Mouse (Mus musculus) spleen, embryonic (tissue): ENCODE data around the gene Grm7.

Experiments
- CTCF ChIA-PET: fragments of 350-600 bp; sonication (Branson Sonifier 250); formaldehyde crosslinking; loops from one replicate; lab custom pipeline; 2022; lab: Charles Lee

Grm7 gene

DNA sequence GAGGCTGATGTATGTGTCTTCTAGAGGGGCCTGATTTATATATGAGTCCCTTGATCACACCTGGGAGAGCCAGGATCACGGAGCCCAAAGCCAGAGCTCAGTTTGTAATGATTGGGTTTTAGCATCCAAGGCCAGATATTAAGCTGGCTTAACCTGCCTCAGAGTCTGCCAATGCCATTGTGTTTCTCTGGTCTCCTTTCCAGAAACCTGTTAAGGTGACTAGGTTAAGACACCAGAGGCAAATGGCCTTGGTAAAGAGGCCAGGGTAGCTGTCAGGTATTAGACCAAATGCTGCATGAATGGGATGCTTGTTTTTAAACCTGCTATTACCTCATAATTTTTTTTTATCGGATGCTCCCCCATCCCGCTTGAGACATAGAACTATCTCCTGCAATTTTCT is 722.7 kb downstream of the Grm7 start:
- CTCF ChIA-PET, result no interaction called here

DNA sequence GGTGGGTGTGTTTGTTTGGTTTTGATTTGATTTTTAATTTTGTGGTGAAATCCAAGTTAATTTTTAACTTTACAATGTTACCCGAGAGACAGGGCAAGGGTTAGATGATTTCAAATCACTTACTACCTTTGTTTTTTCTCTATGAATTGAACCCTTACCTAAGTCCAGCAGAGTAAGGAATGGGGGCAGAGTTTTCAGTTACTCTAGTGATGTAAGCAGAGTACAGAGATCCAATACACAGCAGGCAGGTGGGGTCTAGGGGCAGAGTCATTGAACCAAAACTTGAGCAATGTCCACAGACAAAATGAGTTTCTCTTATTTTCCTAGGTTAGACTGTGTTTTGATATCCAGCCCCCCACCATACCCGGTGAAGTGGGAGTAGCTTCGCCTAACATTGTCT is 723.2 kb downstream of the Grm7 start:
- CTCF ChIA-PET, result no interaction called here

DNA sequence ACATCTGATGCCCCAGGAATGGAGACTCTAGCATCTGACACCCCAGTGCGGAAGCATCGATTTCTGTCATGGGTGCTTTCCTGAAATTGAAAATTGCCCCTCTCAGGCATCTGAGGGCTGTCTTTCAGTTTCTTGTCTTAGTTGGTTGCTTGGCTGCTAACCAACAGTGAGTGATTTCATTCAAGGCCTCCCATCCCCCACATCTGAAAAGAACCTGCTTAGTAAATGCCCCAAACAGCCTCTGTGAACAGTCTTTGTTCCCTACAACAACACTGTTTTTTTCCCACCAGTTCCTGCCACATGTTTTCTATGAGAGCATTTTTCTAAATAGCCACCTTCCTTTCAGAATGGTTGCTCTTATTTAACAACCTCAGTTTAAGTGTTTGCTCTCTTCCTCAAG is 723.6 kb downstream of the Grm7 start:
- CTCF ChIA-PET, result no interaction called here

DNA sequence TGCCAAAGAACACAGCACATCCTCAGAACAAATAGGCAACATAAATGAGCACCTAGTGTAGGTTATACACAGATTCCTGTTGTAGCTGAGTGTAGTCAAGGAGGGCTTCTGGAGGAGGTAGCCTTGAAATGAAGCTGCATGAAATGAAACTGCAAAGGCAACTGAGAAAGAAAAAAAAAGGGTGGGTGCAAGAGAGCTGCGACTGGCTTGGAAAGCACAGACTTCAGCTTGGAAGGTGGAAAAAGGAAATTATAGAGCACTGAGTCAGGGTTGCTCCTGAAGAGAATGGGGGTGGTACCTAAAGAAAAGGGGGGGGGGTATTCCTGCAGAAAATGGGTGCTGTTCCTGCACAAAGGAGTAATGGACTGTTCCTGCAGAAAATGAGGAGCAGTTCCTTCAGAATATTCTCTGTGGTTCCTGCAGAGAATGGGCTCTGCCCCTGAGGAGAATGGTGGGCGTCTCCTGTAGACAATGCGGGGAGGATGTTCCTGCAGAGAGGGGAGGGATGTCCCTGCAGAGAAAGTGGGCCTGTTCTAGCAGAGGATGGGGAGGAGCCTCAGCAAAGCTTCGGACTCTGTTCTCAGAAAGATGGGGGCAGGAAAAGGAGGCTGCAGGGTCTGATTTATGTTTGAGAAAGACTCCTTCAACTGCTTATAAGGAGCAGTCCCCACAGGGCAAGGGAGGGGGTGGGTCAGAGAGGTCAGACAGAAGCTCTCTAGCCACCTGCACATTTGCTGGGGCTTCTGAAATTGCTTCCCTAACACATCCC is 726.4 kb downstream of the Grm7 start:
- CTCF ChIA-PET, result no interaction called here

DNA sequence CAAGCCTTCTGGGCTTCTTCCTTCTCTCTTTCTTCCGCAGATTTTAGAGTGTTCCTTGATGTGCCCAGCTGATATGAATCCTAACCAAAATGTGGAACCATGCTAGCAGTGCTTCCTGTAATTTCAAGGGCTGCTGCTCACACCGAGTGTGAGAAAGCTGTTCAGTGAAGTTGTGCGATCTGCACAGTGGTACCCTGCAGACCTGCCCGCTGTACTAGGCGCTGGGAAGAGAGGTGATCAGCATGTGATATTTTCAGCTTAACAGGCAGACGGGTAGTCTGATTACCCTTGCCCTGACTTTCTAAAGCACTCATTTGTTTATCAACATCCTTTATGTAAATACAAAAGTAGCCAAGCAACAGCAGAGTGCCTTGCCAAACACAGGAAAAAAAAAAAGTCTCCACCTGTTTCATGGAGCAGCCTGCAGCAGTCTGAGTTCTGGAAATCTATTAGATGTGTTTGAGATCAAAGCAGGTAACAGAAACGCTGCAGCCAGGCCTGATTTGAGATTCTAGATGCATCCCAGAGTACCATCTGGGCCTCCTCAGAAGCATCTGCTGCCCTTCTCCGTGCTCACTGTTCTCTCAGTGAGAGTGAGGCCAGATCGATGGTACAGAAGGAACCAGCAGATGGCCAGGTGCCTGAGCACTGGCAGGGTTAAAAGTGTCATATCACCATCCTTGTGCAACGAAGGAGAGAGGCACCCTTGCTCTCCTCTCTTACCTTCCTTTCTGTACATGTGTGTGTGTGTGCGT is 727.4 kb downstream of the Grm7 start:
- CTCF ChIA-PET, result no interaction called here

DNA sequence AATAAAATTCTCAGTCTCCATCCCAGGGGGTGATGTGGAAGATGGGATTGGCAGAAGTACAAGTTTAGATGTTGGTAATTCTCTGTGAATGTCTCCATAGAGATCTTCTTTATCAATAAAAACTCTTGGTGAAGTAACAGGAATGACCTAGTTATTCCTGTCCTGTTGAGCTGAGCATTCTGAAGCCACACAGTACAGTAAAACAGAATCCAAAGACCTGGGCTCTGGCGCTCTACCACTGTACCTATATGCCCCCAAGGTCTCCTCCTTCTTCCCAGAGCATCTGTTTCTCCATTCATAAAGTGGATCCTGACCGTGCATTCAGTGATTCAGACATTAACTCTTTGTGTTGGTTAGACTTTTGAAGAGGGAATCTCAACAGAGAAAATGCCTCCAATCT is 735.3 kb downstream of the Grm7 start:
- CTCF ChIA-PET, result no interaction called here

DNA sequence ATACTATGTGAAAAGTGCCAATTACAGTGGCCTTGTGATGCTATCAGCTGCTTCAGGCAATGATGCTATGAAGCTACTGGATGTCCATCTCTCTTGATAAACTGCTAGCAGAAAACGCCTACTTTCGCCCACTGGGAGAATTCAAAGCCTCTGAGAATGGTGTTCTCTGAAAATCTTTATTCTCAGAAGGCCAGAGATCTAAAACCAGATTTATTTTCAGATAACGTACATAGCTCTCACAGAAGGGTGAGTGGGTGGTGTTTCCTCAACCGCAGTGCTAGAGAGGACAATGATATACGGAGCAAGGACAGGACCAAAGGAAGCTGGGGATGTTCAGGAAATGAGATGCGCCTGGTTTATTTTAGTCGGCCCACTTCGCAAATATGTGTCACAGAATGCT is 763.4 kb downstream of the Grm7 start:
- CTCF ChIA-PET, result no interaction called here

DNA sequence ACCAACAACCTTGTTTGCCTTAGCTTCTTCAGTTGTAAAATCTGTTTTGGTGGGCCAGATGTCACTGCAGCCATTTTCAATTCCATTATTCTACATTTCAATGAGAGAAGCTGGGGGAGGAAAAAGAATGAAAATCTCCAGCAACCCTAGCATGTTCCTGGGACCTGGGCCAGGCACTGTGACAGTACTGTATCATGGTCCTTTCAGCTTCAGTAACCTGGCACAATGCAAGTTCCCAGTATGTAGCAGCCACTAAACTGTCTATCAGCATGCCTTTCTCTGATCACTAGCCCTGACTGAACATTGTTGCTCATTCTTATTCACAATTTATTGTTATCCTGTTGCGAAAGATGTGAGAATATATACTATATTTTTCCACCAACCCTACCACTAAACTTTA is 779.4 kb downstream of the Grm7 start:
- CTCF ChIA-PET, result no interaction called here

DNA sequence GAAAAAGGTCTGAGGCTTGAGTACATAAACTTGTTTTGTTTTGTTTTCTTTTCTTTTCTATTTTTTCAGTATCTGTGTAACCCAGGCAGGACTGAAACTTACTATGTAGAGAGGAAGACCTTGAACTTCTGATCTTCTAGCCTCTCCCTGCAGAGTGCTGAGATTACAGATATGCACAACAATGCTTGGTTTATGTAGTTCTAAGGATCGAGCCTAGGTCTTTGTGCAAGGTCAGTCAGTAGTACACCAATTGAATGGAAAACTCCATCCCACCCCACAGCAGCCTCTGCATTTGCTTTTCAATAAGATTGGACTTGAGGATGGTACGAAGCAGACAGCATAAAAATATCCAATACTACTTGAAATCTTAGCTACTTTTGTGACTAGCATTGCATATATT is 800.8 kb downstream of the Grm7 start:
- CTCF ChIA-PET, result no interaction called here

DNA sequence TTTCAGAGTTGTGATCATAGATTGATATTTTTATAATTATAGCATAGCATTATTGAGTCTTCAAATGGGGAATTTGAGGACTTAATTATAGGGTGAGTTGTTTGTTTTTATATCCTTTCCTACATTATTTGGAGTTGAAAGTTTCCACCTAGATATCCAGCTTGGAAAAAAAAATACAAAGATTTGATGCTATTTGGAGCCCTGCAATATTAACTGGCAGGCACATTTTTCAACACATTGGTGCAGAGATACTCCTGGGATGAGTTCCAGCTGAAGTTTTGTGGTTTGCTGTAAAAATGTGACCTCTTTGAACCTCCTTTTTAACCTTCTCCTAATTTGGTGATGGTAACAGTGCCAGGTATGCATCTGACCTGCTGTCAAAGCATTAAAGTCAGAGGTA is 802.5 kb downstream of the Grm7 start:
- CTCF ChIA-PET, result interaction anchor here (1.1 kb wide), 1 partner anchor 86 kb away, joined by 4 read pairs; no protein-coding TSS in a partner anchor

DNA sequence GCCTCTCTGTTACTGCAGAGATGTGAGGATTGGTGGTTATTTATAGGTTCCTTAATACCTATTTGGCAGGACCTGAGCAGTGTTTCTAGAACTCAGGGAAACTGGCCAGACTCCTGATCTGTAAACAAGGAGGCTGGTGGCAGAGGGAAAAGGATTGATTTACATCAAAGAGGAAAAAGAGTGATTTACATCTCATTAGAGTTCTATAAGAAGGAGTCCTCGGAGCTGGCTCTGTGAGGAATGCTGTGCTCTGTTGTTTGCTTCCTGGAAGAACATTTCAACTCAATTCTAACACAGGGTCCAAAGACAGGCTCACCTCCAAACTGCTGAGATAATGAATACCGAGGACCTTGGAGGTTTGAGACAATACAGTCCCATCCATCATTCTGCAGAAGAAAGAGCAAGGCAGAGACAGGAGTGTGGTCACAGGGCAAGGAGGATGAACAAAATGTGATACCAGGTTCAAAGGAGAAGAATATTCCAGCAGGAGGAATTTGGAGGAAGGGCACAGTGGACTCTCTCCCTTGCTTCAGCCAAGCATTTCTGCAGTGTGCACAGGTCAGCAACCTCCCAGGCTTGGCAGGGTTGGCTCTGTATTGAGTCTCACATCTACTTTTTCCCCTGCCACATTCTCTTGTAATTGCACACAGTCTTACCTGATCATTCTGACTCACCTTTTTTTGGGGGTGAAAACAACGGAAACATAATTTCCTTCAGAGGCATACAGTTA is 803.8 kb downstream of the Grm7 start:
- CTCF ChIA-PET, result no interaction called here

DNA sequence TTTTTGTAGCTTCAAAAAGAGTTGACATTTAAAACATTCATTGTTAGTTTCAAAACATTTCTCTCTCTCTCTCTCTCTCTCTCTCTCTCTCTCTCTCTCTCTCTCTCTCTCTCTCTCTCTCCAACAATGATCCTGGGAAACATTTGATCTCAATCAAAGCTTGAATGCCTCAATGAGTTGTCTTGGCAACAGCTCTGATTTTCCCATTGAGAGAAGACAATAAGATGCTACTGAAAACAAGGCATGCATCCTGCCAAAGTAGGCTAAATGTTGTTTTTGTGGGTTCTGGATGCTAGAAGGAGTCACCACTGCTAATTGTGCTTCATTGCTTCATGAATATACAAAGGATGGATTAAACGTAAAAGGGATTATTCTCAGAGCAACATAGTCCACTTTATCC is 836.5 kb downstream of the Grm7 start:
- CTCF ChIA-PET, result no interaction called here

DNA sequence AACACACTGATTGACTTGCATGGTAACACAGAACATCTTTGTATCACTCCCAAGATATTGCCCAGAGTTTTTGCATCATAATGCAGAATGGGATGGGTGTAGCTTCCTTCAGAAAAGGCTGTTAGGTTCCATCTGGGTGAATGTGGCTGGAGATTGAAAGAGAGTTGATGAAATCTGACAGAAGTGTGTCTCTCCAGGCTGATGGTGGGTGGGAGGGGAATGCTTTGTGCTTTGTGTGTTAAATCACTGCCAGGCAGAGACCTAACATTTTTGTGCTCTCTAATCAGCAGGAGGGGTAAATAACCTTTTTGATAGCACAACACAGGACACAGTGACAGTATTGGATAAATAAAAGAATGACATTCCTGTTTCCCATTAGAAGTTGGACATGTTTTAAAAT is 840.7 kb downstream of the Grm7 start:
- CTCF ChIA-PET, result no interaction called here

DNA sequence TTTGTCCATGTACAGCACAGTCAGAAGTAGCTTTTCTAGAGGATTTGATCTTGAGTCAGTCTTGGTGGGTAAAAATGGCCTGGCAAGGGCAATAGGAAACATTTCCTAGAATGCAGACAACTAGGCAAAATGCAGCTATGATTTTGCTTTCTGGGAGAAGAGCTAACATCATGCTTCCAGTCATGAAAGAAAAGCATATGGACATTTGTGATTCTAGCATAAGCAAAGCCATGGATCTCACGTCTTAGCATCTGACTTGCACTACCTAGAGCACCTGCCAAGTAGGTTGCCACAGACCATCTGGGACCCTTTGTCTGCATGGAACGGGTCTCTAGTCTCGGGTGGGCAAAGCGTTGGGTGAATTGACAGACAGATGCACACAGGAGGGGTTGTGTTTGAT is 842.2 kb downstream of the Grm7 start:
- CTCF ChIA-PET, result no interaction called here

DNA sequence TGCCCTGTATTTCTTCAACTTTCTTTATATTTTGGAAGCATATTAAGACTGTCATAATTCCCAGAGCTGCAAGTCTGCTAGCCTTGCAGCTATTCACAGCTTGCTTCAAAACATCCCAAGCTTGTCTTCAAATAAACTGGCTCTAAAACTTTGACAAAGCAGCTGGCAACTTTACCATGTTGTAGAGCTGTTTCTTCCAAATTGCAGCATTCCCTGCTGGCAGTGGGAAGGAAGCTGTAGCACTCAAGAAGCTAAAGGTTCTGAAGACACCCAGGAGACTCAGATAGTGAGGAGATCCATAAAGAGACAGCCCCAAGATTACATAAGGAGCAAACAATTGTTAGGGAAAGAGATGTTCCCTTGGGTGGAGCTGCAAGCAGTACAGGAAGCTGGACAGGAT is 846.8 kb downstream of the Grm7 start:
- CTCF ChIA-PET, result no interaction called here

DNA sequence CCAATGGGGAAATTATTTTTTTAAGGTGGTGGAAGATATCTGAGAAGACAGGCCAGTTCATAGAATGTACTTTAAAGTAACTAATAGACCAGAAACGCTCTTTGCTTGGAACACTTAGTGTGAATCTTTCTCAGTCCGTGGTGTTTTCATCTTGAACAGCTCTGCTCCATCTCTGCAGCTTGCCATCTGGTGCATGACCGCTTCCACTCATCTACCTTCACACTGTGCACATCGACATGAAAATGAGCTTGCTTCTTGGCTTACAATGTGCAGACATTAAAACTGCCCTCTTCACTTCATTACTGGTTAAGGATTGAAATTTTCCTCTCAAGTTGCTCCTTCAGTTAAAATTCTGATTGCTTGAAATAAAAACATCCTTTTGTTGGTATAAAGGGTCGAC is 854.2 kb downstream of the Grm7 start:
- CTCF ChIA-PET, result no interaction called here

DNA sequence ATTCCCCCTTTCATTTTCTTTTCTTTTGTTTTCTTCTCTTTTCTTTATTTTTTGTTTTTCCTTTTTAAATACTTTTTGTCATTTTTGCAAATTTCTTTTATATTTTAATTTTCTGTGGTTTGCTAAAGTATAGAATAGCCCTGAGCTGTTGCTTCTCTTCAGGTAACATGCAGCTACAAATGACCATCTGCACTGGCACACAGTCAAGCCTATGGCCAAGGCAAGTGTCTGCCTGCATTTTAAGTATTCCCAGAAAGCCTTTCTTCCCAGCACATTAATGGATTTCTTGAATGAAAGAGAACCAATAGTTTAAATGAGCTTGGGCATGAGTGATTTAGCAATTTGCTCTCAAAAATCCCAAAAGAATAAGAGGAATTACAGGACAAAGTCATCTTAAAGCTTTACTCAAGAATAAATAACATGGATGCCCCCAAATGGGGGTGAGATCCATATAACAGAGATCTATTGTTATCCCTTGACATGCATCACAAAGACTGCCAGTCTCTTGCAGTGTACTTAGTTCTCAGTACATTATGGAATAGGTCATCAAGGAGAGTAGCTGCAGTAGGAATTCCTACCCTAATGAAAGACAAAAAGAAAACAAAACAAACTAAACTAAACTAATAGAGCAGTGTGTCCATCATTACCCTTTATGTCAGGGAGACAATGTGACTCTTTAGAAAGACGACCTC is 865.5 kb downstream of the Grm7 start:
- CTCF ChIA-PET, result no interaction called here

DNA sequence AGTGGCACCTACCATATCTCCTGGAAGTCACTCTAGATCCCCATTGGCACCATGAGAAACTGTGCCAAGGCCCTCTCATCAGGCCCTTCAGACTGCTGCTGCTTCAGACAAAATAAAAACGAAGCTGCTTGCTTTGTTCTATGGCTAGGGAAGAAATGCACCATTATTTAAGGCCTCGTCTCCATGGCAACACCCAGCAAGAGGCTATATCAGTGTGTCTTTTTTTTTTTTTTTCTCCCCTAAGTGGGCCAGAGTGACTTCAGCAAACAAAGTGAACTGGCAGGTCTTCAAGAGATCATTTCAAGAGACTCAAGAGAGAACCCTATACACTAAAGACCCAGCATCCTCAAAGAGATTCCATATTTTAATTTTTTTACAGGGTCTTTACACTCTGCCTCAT is 867.0 kb downstream of the Grm7 start:
- CTCF ChIA-PET, result no interaction called here

DNA sequence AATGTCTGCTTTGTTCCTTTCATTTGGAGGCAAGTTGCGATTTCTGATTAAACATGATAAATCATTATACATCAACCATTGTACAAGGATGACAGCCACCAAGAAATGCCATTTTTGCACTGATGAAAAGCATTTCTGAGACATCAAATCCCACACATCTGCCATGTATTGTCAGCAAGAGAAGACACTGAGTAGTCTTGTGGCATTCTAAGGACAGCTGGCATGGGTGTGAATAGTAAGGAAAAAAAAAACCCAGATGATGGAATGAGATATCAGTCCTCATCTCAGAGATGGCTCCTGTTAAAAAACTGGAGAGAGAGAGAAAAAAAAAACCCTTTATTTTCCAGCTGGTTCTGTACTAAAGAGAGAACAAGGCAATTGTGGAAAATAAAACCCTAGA is 875.8 kb downstream of the Grm7 start:
- CTCF ChIA-PET, result interaction anchor here (0.6 kb wide), 1 partner anchor 61 kb away, joined by 10 read pairs; no protein-coding TSS in a partner anchor

DNA sequence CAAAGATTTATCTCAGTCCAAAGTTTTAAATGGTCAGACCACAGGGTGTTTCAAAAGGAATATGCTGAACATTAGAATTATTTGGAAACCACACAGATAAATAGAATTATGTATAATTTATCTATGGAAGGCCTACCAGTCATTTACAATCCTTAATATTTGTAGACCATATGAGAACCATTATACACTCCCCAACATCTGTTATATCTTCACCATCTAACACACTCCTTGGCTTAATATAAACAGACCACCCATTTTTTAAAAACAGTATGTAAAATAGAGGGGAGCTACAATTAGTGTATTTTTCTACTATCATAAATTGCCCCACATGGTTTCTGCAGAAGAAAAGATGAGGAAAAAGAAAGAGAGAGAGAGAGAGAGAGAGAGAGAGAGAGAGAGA is 876.7 kb downstream of the Grm7 start:
- CTCF ChIA-PET, result no interaction called here

DNA sequence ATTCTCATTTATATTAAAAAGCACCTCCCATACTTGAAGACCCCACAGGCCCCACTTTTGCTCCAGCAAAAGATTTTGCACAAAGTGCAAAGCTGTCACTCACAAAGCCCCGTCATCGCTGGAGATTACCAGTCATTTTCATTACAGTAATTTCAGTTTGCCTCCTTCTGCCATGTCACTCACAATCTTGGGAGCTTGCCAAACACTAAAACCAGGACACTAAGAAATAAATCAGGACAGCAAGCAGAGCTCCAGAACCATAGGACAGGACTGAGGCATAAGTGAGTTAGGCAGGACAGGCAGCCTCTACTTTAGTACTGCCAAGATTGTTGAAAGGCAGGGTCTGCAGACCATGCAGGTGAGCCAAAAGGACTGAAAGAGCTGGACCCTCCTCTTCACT is 884.6 kb downstream of the Grm7 start:
- CTCF ChIA-PET, result no interaction called here

DNA sequence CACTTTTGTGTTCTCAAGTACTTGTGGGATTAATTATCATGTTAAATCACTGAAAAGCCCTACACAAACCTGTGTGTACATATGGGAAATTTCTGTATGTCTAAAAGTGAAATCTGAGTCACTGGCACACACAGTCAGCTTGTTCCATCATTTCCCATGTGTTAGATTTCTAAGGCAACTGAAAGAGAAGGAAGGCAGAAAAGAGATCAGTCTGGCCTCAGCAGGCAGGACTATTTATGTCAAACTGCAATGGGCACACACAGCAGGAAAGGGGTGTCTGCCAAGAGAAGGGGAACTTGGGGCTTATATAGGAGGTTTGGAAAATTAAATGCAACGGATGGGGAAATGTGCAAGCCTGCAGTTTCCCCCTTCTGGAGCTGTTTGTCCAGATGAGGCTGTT is 913.2 kb downstream of the Grm7 start:
- CTCF ChIA-PET, result no interaction called here
